In the genomic region with DNA sequence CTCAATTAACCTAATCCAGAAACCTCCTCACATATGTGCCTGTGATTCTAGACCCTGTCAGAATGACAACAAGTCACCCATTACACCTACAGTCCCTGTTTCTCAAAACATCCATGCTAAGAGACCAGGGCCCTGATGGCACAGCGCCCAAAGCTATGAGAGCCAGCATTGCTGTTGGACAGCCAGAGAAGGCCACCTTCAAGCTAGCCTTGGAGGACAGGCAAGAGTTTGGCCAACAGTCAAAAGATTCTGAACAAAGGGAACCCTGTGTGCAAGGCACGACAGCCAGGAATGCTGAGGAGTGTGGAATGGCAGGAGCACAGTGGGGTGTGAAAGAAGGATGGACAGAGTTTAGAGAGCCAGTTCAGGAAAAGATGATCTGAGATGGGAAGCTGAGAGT, we compare ENCODE assay signal across 17 mouse cellular contexts.
DNase-seq lines count a peak whose midpoint lies in the region; ATAC-seq lines count a peak whose summit lies in the region.
"Had no signal": no experiment of that assay in that cellular context is flagged by ENCODE, and none has a peak within 500 bp of the region (broad histone marks: within the 10 kb centered on the region; RNA-seq: fewer than 3 reads in every experiment).

No protein-coding gene starts in this region.

- no peak for ATAC-seq in cerebellum, adult (ENCODE audit: insufficient number of reproducible peaks, low FRiP score, low TSS enrichment)
- ATAC-seq: CD4-positive, CD25-positive, alpha-beta regulatory T cell, adult 4 months; forebrain, embryonic 13.5 days; forebrain, postnatal 0 days; inflammation-experienced regulatory T-cells, adult 6 months had no signal

- peak; percentile 14 for DNase-seq in adrenal gland, postnatal 14 days
- no peak for DNase-seq in adrenal gland, postnatal 4 days (ENCODE audit: low spot score in 2 of 2)
- DNase-seq in cerebellum, postnatal 10 days, result peak; percentile 47 to 57
- peak; percentile 16 to 30 for DNase-seq in layer of hippocampus, postnatal 10 days (ENCODE audit: low spot score in 2 of 2)
- DNase-seq in layer of hippocampus, postnatal 25 days (ENCODE audit: extremely low spot score in 1 of 2, low spot score in 1 of 2), result no peak
- peak; percentile 45 for DNase-seq in testis, postnatal 10 days (ENCODE audit: low spot score)
- DNase-seq in testis, postnatal 14 days (ENCODE audit: low spot score), result no peak
- DNase-seq: adrenal gland, postnatal 10 days; B cell, adult 2 months; forebrain, postnatal 0 days; gastrocnemius, postnatal 14 days; heart, postnatal 4 days; kidney, adult 11 months had no signal

Comparison
In these comparisons a context has a peak if more than half of its experiments do, and no peak if none do; other contexts are left out.
1. DNase-seq: peak in adrenal gland, postnatal 14 days (single experiment), cerebellum, postnatal 10 days (2 of 2), layer of hippocampus, postnatal 10 days (2 of 2) and testis, postnatal 10 days (single experiment); none in adrenal gland, postnatal 4 days (0 of 2), layer of hippocampus, postnatal 25 days (0 of 2) and testis, postnatal 14 days (single experiment).